Mouse (Mus musculus): Measurements from ENCODE around the gene Ppp6r3. TPM values are rescaled to one million over a fixed set of nuclear protein-coding genes. Genes with fewer than 3 reads are reported as not detected.

Ppp6r3 gene
- polyA plus RNA-seq, 1 experiment from 2014 or later: 70.7 TPM

- no peak for ATAC-seq (ENCODE audit: insufficient number of reproducible peaks, insufficient read depth, low FRiP score, low TSS enrichment)
- Histone ChIP-seq H3K4me1 (no peaks in the 10 kb centered on the region), H3K36me3 (peaks cover 87% of the 10 kb centered on the region), H3K4me3 (no peak overlapping the region), H3K9ac (no peak overlapping the region), H3K9me3 (no peaks in the 10 kb centered on the region), H3K27me3 (no peaks in the 10 kb centered on the region), H3K27ac (no peak overlapping the region), H3K4me2 (replicated peaks) (no peak overlapping the region)
- WGBS: 94% methylated on average over 4 of the region's 4 CpGs
These were observed 85.7 kb downstream of the Ppp6r3 start for GRCm38 (mm10) chr19:3489826-3490225.

GRCm38 (mm10) chr19:3482831-3483230 lies 92.7 kb downstream of the Ppp6r3 start:
- Histone ChIP-seq H3K27ac (no peak overlapping the region), H3K4me1 (no peaks in the 10 kb centered on the region), H3K27me3 (no peaks in the 10 kb centered on the region), H3K9ac (no peak overlapping the region), H3K36me3 (peaks cover 69% of the 10 kb centered on the region), H3K4me2 (replicated peaks) (no peak overlapping the region), H3K4me3 (no peak overlapping the region), H3K9me3 (no peaks in the 10 kb centered on the region)
- 94% methylated on average over 7 of the region's 7 CpGs for WGBS
- ATAC-seq (ENCODE audit: insufficient number of reproducible peaks, insufficient read depth, low FRiP score, low TSS enrichment): no peak

GRCm38 (mm10) chr19:3480101-3480500 lies 95.4 kb downstream of the Ppp6r3 start:
- H3K4me3 ChIP-seq: no peak overlapping the region
- H3K27ac ChIP-seq: no peak overlapping the region
- no peak overlapping the region for H3K9ac ChIP-seq
- H3K4me1 ChIP-seq: no peaks in the 10 kb centered on the region
- ATAC-seq (ENCODE audit: insufficient number of reproducible peaks, insufficient read depth, low FRiP score, low TSS enrichment): no peak
- H3K27me3 ChIP-seq: no peaks in the 10 kb centered on the region
- no peak overlapping the region for H3K4me2 ChIP-seq (replicated peaks)
- WGBS: 93% methylated on average over 8 of the region's 8 CpGs
- H3K36me3 ChIP-seq: peaks cover 54% of the 10 kb centered on the region
- no peaks in the 10 kb centered on the region for H3K9me3 ChIP-seq

GRCm38 (mm10) chr19:3476996-3477395 lies 98.6 kb downstream of the Ppp6r3 start:
- H3K4me1 ChIP-seq: no peaks in the 10 kb centered on the region
- 91% methylated on average over 3 of the region's 3 CpGs for WGBS
- H3K9ac ChIP-seq: no peak overlapping the region
- no peaks in the 10 kb centered on the region for H3K27me3 ChIP-seq
- H3K27ac ChIP-seq: no peak overlapping the region
- no peak overlapping the region for H3K4me2 ChIP-seq (replicated peaks)
- no peak overlapping the region for H3K4me3 ChIP-seq
- ATAC-seq (ENCODE audit: insufficient number of reproducible peaks, insufficient read depth, low FRiP score, low TSS enrichment): no peak
- H3K36me3 ChIP-seq: peaks cover 50% of the 10 kb centered on the region
- H3K9me3 ChIP-seq: no peaks in the 10 kb centered on the region

- H3K4me1 ChIP-seq: no peaks in the 10 kb centered on the region
- no peak overlapping the region for H3K4me3 ChIP-seq
- no peak overlapping the region for H3K4me2 ChIP-seq (replicated peaks)
- H3K9me3 ChIP-seq: no peaks in the 10 kb centered on the region
- no peak for ATAC-seq (ENCODE audit: insufficient number of reproducible peaks, insufficient read depth, low FRiP score, low TSS enrichment)
- whole genome bisulfite sequencing: 92% methylated on average over 2 of the region's 2 CpGs
- H3K36me3 ChIP-seq: peaks cover 80% of the 10 kb centered on the region
- H3K9ac ChIP-seq: no peak overlapping the region
- H3K27ac ChIP-seq: no peak overlapping the region
- no peaks in the 10 kb centered on the region for H3K27me3 ChIP-seq
These were observed 104.3 kb downstream of the Ppp6r3 start for GRCm38 (mm10) chr19:3471218-3471617.

GRCm38 (mm10) chr19:3467574-3467973 lies 108.0 kb downstream of the Ppp6r3 start:
- ATAC-seq (ENCODE audit: insufficient number of reproducible peaks, insufficient read depth, low FRiP score, low TSS enrichment): no peak
- Histone ChIP-seq H3K9ac (no peak overlapping the region), H3K36me3 (peaks cover 99% of the 10 kb centered on the region), H3K4me1 (no peaks in the 10 kb centered on the region), H3K27ac (no peak overlapping the region), H3K27me3 (no peaks in the 10 kb centered on the region), H3K9me3 (no peaks in the 10 kb centered on the region), H3K4me2 (replicated peaks) (no peak overlapping the region), H3K4me3 (no peak overlapping the region)
- WGBS: 94% methylated on average over 7 of the region's 7 CpGs

- H3K4me3 ChIP-seq: no peak overlapping the region
- no peak for ATAC-seq (ENCODE audit: insufficient number of reproducible peaks, insufficient read depth, low FRiP score, low TSS enrichment)
- H3K27ac ChIP-seq: no peak overlapping the region
- H3K36me3 ChIP-seq: peaks cover 95% of the 10 kb centered on the region
- no peaks in the 10 kb centered on the region for H3K27me3 ChIP-seq
- no peaks in the 10 kb centered on the region for H3K4me1 ChIP-seq
- H3K9me3 ChIP-seq: no peaks in the 10 kb centered on the region
- no peak overlapping the region for H3K4me2 ChIP-seq (replicated peaks)
- WGBS: 95% methylated on average over 3 of the region's 3 CpGs
- H3K9ac ChIP-seq: no peak overlapping the region
These were observed 115.6 kb downstream of the Ppp6r3 start for GRCm38 (mm10) chr19:3459986-3460385.

- H3K27ac ChIP-seq: no peak overlapping the region
- H3K9me3 ChIP-seq: no peaks in the 10 kb centered on the region
- ATAC-seq (ENCODE audit: insufficient number of reproducible peaks, insufficient read depth, low FRiP score, low TSS enrichment): no peak
- no peaks in the 10 kb centered on the region for H3K27me3 ChIP-seq
- peaks cover 92% of the 10 kb centered on the region for H3K36me3 ChIP-seq
- H3K4me1 ChIP-seq: no peaks in the 10 kb centered on the region
- no peak overlapping the region for H3K9ac ChIP-seq
- H3K4me2 ChIP-seq (replicated peaks): no peak overlapping the region
- WGBS: 91% methylated on average over 6 of the region's 6 CpGs
- H3K4me3 ChIP-seq: no peak overlapping the region
These were observed 117.0 kb downstream of the Ppp6r3 start for GRCm38 (mm10) chr19:3458331-3459099.

GRCm38 (mm10) chr19:3457700-3458099 lies 117.8 kb downstream of the Ppp6r3 start:
- H3K9me3 ChIP-seq: no peaks in the 10 kb centered on the region
- H3K36me3 ChIP-seq: peaks cover 87% of the 10 kb centered on the region
- H3K4me3 ChIP-seq: no peak overlapping the region
- H3K4me2 ChIP-seq (replicated peaks): no peak overlapping the region
- no peaks in the 10 kb centered on the region for H3K4me1 ChIP-seq
- H3K9ac ChIP-seq: no peak overlapping the region
- H3K27me3 ChIP-seq: no peaks in the 10 kb centered on the region
- no peak for ATAC-seq (ENCODE audit: insufficient number of reproducible peaks, insufficient read depth, low FRiP score, low TSS enrichment)
- H3K27ac ChIP-seq: no peak overlapping the region
- 98% methylated on average over 4 of the region's 4 CpGs for WGBS

GRCm38 (mm10) chr19:3451649-3452048 lies 123.9 kb downstream of the Ppp6r3 start:
- Histone ChIP-seq H3K27ac (no peak overlapping the region), H3K4me2 (replicated peaks) (no peak overlapping the region), H3K36me3 (peaks cover 29% of the 10 kb centered on the region), H3K4me1 (0 out of 2 replicates have a peak, but pooled peaks cover 4% of the 10 kb centered on the region), H3K4me3 (no peak overlapping the region), H3K9ac (no peak overlapping the region), H3K9me3 (no peaks in the 10 kb centered on the region), H3K27me3 (no peaks in the 10 kb centered on the region)
- 56% methylated on average over 6 of the region's 6 CpGs for WGBS
- no peak for ATAC-seq (ENCODE audit: insufficient number of reproducible peaks, insufficient read depth, low FRiP score, low TSS enrichment)

- Histone ChIP-seq H3K9me3 (no peaks in the 10 kb centered on the region), H3K4me1 (0 out of 2 replicates have a peak, but pooled peaks cover 4% of the 10 kb centered on the region), H3K4me2 (replicated peaks) (no peak overlapping the region), H3K27me3 (no peaks in the 10 kb centered on the region), H3K36me3 (peaks cover 26% of the 10 kb centered on the region), H3K9ac (no peak overlapping the region), H3K27ac (no peak overlapping the region), H3K4me3 (no peak overlapping the region)
- peak; percentile 25; the same call in 1 of the 2 replicates for ATAC-seq (ENCODE audit: insufficient number of reproducible peaks, insufficient read depth, low FRiP score, low TSS enrichment)
- WGBS: 26% methylated on average over 6 of the region's 6 CpGs
These were observed 124.4 kb downstream of the Ppp6r3 start for GRCm38 (mm10) chr19:3451170-3451569.

- peaks cover 21% of the 10 kb centered on the region for H3K36me3 ChIP-seq
- no peaks in the 10 kb centered on the region for H3K27me3 ChIP-seq
- ATAC-seq (ENCODE audit: insufficient number of reproducible peaks, insufficient read depth, low FRiP score, low TSS enrichment): no peak
- H3K9me3 ChIP-seq: no peaks in the 10 kb centered on the region
- no peak overlapping the region for H3K9ac ChIP-seq
- H3K27ac ChIP-seq: no peak overlapping the region
- WGBS: 89% methylated on average over 3 of the region's 3 CpGs
- no peak overlapping the region for H3K4me2 ChIP-seq (replicated peaks)
- 0 out of 2 replicates have a peak, but pooled peaks cover 4% of the 10 kb centered on the region for H3K4me1 ChIP-seq
- no peak overlapping the region for H3K4me3 ChIP-seq
These were observed 124.8 kb downstream of the Ppp6r3 start for GRCm38 (mm10) chr19:3450714-3451113.
